Mouse (Mus musculus) embryonic facial prominence, embryonic 11.5 days (tissue): ENCODE results near the gene Hnrnpul1. TPM values are rescaled to one million over a fixed set of nuclear protein-coding genes. Genes with fewer than 3 reads are reported as not detected.
A peak's percentile ranks its signal among the peaks of the same experiment; 100 is the strongest.

Source experiments
- ATAC-seq: fragments of 200-750 bp; cut with Nextera tagmentation; replicated peaks from 2 replicates; pipeline ENCODE4 v1.8.0; 2017; ENCODE audit warnings: low read depth; ENCODE audit not compliant: insufficient number of reproducible peaks, low FRiP score, low TSS enrichment
- DNase-seq: peaks from one replicate; pipeline ENCODE4 v3.0.0-alpha.2; 2015; ENCODE audit warnings: low spot score
- H3K27ac ChIP-seq: fragments of 300-500 bp; sonication (generic); replicated peaks from 2 replicates; pipeline ENCODE4 v1.5.1; 2014; ENCODE audit warnings: mild to moderate bottlenecking, low read depth, low read length, control low read depth
- H3K27me3 ChIP-seq: fragments of 300-500 bp; sonication (generic); 2 replicates; pipeline ENCODE4 v1.6.1; 2014; ENCODE audit warnings: mild to moderate bottlenecking, low read length, moderate library complexity, mixed read lengths; ENCODE audit not compliant: control insufficient read depth, insufficient read depth
- H3K36me3 ChIP-seq: fragments of 300-500 bp; sonication (generic); replicated peaks from 2 replicates; pipeline ENCODE4 v1.6.1; 2014; ENCODE audit warnings: low read depth, mild to moderate bottlenecking, low read length, moderate library complexity, mixed read lengths; ENCODE audit not compliant: control insufficient read depth, insufficient read depth
- H3K4me1 ChIP-seq: fragments of 300-500 bp; sonication (generic); 2 replicates; pipeline ENCODE4 v1.6.1; 2014; ENCODE audit warnings: low read length, mixed read lengths; ENCODE audit not compliant: control insufficient read depth, insufficient read depth
- H3K4me2 ChIP-seq: fragments of 300-500 bp; sonication (generic); 2 replicates; pipeline ENCODE4 v1.6.1; 2014; ENCODE audit warnings: low read depth, mild to moderate bottlenecking, control low read depth, low read length, moderate library complexity
- H3K4me3 ChIP-seq: fragments of 300-500 bp; sonication (generic); 2 replicates; pipeline ENCODE4 v1.5.1; 2014; ENCODE audit warnings: low read depth, low read length, control low read depth
- H3K9ac ChIP-seq: fragments of 300-500 bp; sonication (generic); replicated peaks from 2 replicates; pipeline ENCODE4 v1.6.1; 2014; ENCODE audit warnings: mild to moderate bottlenecking, control low read depth, low read length
- H3K9me3 ChIP-seq: fragments of 300-500 bp; sonication (generic); replicated peaks from 2 replicates; pipeline ENCODE4 v1.6.1; 2016; ENCODE audit warnings: mild to moderate bottlenecking, low read length, inconsistent platforms, mixed read lengths; ENCODE audit not compliant: control insufficient read depth
- WGBS: fragments of 180-500 bp; shearing (Covaris S2); extraction: QIAGEN DNeasy Blood & Tissue Kit; methylation state at CpG from one replicate; pipeline ENCODE4 v1.1.7; 2014; 5-methylcytosine and 5-hydroxymethylcytosine counted together
- polyA plus RNA-seq: library from polyadenylated mRNA; unstranded; fragments of >200 nt; fragmentation: Nextera tagmentation; extraction: Ambion mirVana; gene quantifications from 2 replicates; pipeline ENCODE4 v1.2.1, GENCODE M21; 2014

Gene Hnrnpul1
- polyA plus RNA-seq, 1 experiment from 2014 or later: 76.8 TPM

GRCm38 (mm10) chr7:25753076-25753475 lies 1.5 kb downstream of the Hnrnpul1 start:
- Histone ChIP-seq H3K4me3 (peak overlapping the region; percentile 98), H3K4me2 (peak overlapping the region; percentile 80), H3K9ac (peak overlapping the region; percentile 98), H3K9me3 (no peaks in the 10 kb centered on the region), H3K4me1 (no peaks in the 10 kb centered on the region), H3K27me3 (no peaks in the 10 kb centered on the region), H3K27ac (no peak overlapping the region), H3K36me3 (peaks cover 10% of the 10 kb centered on the region; the same call in 1 of the 2 replicates)
- no peak for DNase-seq
- ATAC-seq: no peak

GRCm38 (mm10) chr7:25746844-25747243 lies 7.7 kb downstream of the Hnrnpul1 start:
- Histone ChIP-seq H3K4me2 (no peak overlapping the region), H3K36me3 (peaks cover 33% of the 10 kb centered on the region), H3K4me1 (no peaks in the 10 kb centered on the region), H3K27ac (no peak overlapping the region), H3K4me3 (no peak overlapping the region), H3K9me3 (no peaks in the 10 kb centered on the region), H3K9ac (no peak overlapping the region), H3K27me3 (no peaks in the 10 kb centered on the region)
- ATAC-seq (no peak), DNase-seq (no peak)
- WGBS: 82% methylated on average over 3 of the region's 3 CpGs

GRCm38 (mm10) chr7:25738277-25738676 lies 16.3 kb downstream of the Hnrnpul1 start:
- DNase-seq (no peak), ATAC-seq (no peak)
- no peaks in the 10 kb centered on the region for H3K27me3 ChIP-seq
- H3K36me3 ChIP-seq: peaks cover 27% of the 10 kb centered on the region
- WGBS: 91% methylated on average over 3 of the region's 3 CpGs
- no peaks in the 10 kb centered on the region for H3K9me3 ChIP-seq
- no peak overlapping the region for H3K9ac ChIP-seq
- H3K4me3 ChIP-seq: no peak overlapping the region
- H3K4me2 ChIP-seq: no peak overlapping the region
- no peaks in the 10 kb centered on the region for H3K4me1 ChIP-seq
- no peak overlapping the region for H3K27ac ChIP-seq

GRCm38 (mm10) chr7:25736920-25737319 lies 17.6 kb downstream of the Hnrnpul1 start:
- H3K27me3 ChIP-seq: no peaks in the 10 kb centered on the region
- 93% methylated on average over 2 of the region's 2 CpGs for WGBS
- peak; percentile 23 for DNase-seq
- no peaks in the 10 kb centered on the region for H3K9me3 ChIP-seq
- H3K9ac ChIP-seq: no peak overlapping the region
- H3K4me1 ChIP-seq: no peaks in the 10 kb centered on the region
- no peak overlapping the region for H3K4me3 ChIP-seq
- no peak overlapping the region for H3K27ac ChIP-seq
- no peak for ATAC-seq
- H3K36me3 ChIP-seq: peaks cover 31% of the 10 kb centered on the region
- H3K4me2 ChIP-seq: no peak overlapping the region

GRCm38 (mm10) chr7:25734991-25735390 lies 19.6 kb downstream of the Hnrnpul1 start:
- Histone ChIP-seq H3K36me3 (peaks cover 37% of the 10 kb centered on the region), H3K4me2 (no peak overlapping the region), H3K4me1 (no peaks in the 10 kb centered on the region), H3K9me3 (no peaks in the 10 kb centered on the region), H3K4me3 (no peak overlapping the region), H3K27me3 (no peaks in the 10 kb centered on the region), H3K27ac (no peak overlapping the region), H3K9ac (no peak overlapping the region)
- WGBS: 77% methylated on average over 4 of the region's 4 CpGs
- DNase-seq (no peak), ATAC-seq (no peak)

- H3K4me1 ChIP-seq: no peaks in the 10 kb centered on the region
- H3K27me3 ChIP-seq: no peaks in the 10 kb centered on the region
- ATAC-seq: no peak
- H3K9ac ChIP-seq: no peak overlapping the region
- H3K9me3 ChIP-seq: no peaks in the 10 kb centered on the region
- WGBS: 92% methylated on average over 8 of the region's 8 CpGs
- H3K4me3 ChIP-seq: no peak overlapping the region
- H3K36me3 ChIP-seq: peaks cover 38% of the 10 kb centered on the region
- H3K4me2 ChIP-seq: no peak overlapping the region
- no peak overlapping the region for H3K27ac ChIP-seq
- no peak for DNase-seq
These were observed 23.1 kb downstream of the Hnrnpul1 start for GRCm38 (mm10) chr7:25731294-25732055.

GRCm38 (mm10) chr7:25729862-25730261 lies 24.7 kb downstream of the Hnrnpul1 start:
- H3K9ac ChIP-seq: no peak overlapping the region
- no peak overlapping the region for H3K27ac ChIP-seq
- DNase-seq (no peak), ATAC-seq (no peak)
- no peaks in the 10 kb centered on the region for H3K9me3 ChIP-seq
- H3K36me3 ChIP-seq: peaks cover 44% of the 10 kb centered on the region
- no peaks in the 10 kb centered on the region for H3K4me1 ChIP-seq
- no peak overlapping the region for H3K4me2 ChIP-seq
- no peak overlapping the region for H3K4me3 ChIP-seq
- H3K27me3 ChIP-seq: no peaks in the 10 kb centered on the region
- 90% methylated on average over 2 of the region's 2 CpGs for WGBS

- 73% methylated on average over 2 of the region's 2 CpGs for WGBS
These were observed 25.2 kb downstream of the Hnrnpul1 start for GRCm38 (mm10) chr7:25729396-25729795.

More at GRCm38 (mm10) chr7:25729396-25729795, 25.2 kb downstream of the Hnrnpul1 start:
- Histone ChIP-seq H3K36me3 (peaks cover 47% of the 10 kb centered on the region), H3K4me1 (no peaks in the 10 kb centered on the region), H3K4me2 (no peak overlapping the region), H3K27me3 (no peaks in the 10 kb centered on the region), H3K4me3 (no peak overlapping the region), H3K27ac (no peak overlapping the region), H3K9ac (no peak overlapping the region), H3K9me3 (no peaks in the 10 kb centered on the region)
- no peak for ATAC-seq
- DNase-seq: no peak
